Mouse (Mus musculus) bone marrow macrophage, adult 2 months (primary cell): ENCODE measurements at regions not wholly inside any gene's neighbourhood (a gene's known extent, or its start where the extent isn't known, plus 50 kb on each side); places are given as distances from the start of the nearest gene placed in this dataset.

Source experiments
- CTCF ChIP-seq: IDR thresholded peaks from 2 replicates; pipeline ENCODE4 v1.5.1; 2012; ENCODE audit warnings: low read depth, mild to moderate bottlenecking, low read length, moderate library complexity
- POLR2A ChIP-seq: IDR thresholded peaks from 2 replicates; pipeline ENCODE4 v1.6.1; 2012; ENCODE audit warnings: mild to moderate bottlenecking, low read depth, low read length, borderline replicate concordance

DNA sequence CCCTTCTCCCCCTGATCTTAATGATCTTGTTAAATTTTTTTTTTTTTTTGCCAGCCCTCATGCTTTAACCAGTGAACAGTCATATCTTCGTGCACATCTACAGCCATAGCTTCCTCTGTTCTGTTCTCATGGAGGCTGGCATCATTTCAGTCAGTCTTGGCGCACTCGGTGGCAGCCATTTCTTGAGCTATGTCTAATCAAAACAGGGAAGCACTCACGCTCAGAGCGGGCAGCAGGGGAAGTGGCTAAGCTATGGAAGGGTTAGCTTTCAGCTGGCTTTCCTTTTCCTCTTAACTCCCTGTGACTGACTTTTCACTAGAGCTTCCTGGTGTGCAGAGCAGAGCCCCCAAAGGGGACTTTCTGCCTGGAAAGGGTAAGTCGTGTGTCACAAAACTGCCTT lies 83.7 kb upstream of the Cxadr start:
- TF ChIP-seq CTCF (no peak), POLR2A (no peak)
